ENCODE assay signal across 8 mouse cellular contexts in the genomic region with DNA sequence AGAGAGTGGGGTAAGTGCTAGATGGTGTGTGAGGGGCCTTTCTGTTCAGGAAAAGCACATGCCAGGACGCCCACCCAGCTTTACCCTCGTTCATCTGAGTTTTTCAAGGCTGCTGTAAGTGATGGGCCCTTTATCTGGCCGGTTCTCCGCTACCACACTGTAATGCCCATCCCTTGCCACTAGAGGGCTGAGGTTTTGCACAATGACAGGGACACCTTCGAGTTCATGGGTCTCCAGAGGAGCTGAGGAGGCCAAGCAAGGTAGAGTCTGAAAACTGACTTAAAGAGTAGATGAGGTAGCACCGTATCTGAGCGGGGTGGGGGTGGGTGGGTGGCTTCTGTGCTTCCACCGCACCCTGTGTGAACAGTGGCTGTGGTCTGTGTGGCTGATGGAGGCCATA. TPM values are rescaled to one million over a fixed set of nuclear protein-coding genes. Genes with fewer than 3 reads are reported as not detected.
DNase-seq lines count a peak whose midpoint lies in the region; ATAC-seq and TF ChIP-seq lines count a peak whose summit lies in the region.

No protein-coding gene starts in this region.

- ATAC-seq in intestine, embryonic 14.5 days (replicated peaks; ENCODE audit: low FRiP score, low TSS enrichment, low read depth) = 0 out of 2 replicates have a peak, but pooled peaks have one; percentile 32
- ATAC-seq in intestine, embryonic 15.5 days = no peak
- ATAC-seq in limb, embryonic 11.5 days (ENCODE audit: insufficient number of reproducible peaks, low FRiP score, low TSS enrichment, low read depth) = 0 out of 2 replicates have a peak, but pooled peaks have one; percentile 31
- ATAC-seq in midbrain, embryonic 13.5 days = peak; percentile 28; the same call in 1 of the 2 replicates
- no peak for ATAC-seq in stomach, postnatal 0 days (ENCODE audit: low FRiP score, low TSS enrichment)

- intact Hi-C loops in gastrocnemius, postnatal 14 days (cut with DNase I; ENCODE audit: low total_unique reads) = loop anchor here (5.0 to 10.0 kb wide), 2 partner anchors 105 to 168 kb away; no protein-coding TSS in a partner anchor

- H3K9ac ChIP-seq in intestine, embryonic 14.5 days (ENCODE audit: low read length) = no peak overlapping the region
- H3K9ac ChIP-seq in intestine, embryonic 15.5 days = no peak overlapping the region
- H3K9ac ChIP-seq in MEL (ENCODE audit: control insufficient read depth, low read depth, low read length, poor library complexity, severe bottlenecking) = no peak overlapping the region
- H3K9ac ChIP-seq in limb, embryonic 11.5 days (ENCODE audit: low read length) = no peak overlapping the region
- H3K9ac ChIP-seq in midbrain, embryonic 13.5 days (replicated peaks) = no peak overlapping the region
- H3K9ac ChIP-seq in stomach, postnatal 0 days (ENCODE audit: low read length) = no peak overlapping the region

- H3K27me3 ChIP-seq in intestine, embryonic 14.5 days (replicated peaks; ENCODE audit: control insufficient read depth, insufficient read depth, low read length) = no peaks in the 10 kb centered on the region
- H3K27me3 ChIP-seq in intestine, embryonic 15.5 days (replicated peaks) = no peaks in the 10 kb centered on the region
- H3K27me3 ChIP-seq in MEL (ENCODE audit: control insufficient read depth in 1 of 2, insufficient read depth in 2 of 2, low read length in 2 of 2) = no peaks in the 10 kb centered on the region
- no peaks in the 10 kb centered on the region for H3K27me3 ChIP-seq in limb, embryonic 11.5 days (ENCODE audit: control insufficient read depth, insufficient read depth, low read length)
- no peaks in the 10 kb centered on the region for H3K27me3 ChIP-seq in midbrain, embryonic 13.5 days
- no peaks in the 10 kb centered on the region for H3K27me3 ChIP-seq in stomach, postnatal 0 days (ENCODE audit: control insufficient read depth, insufficient read depth, low read length)

- peak; percentile 79 for DNase-seq in intestine, embryonic 14.5 days (ENCODE audit: low spot score)
- DNase-seq in MEL (ENCODE audit: low read depth, low spot score) = peak; percentile 61
- peak; percentile 70 for DNase-seq in cerebellum, adult 9-10 months
- peak; percentile 43 for DNase-seq in gastrocnemius, postnatal 14 days
- DNase-seq in limb, embryonic 11.5 days (ENCODE audit: low spot score) = peak; percentile 76
- peak; percentile 55 for DNase-seq in stomach, postnatal 0 days (ENCODE audit: low spot score)

- peak; percentile 56 for TF ChIP-seq RAD21 in MEL (IDR thresholded peaks at IDR 0.05; ENCODE audit: low read depth, low read length)

- no peaks in the 10 kb centered on the region for H3K36me3 ChIP-seq in intestine, embryonic 14.5 days (ENCODE audit: control insufficient read depth, insufficient read depth, low read length)
- H3K36me3 ChIP-seq in intestine, embryonic 15.5 days = no peaks in the 10 kb centered on the region
- H3K36me3 ChIP-seq in MEL (ENCODE audit: control insufficient read depth in 1 of 2, insufficient read depth in 2 of 2, low read length in 2 of 2) = no peaks in the 10 kb centered on the region
- no peaks in the 10 kb centered on the region for H3K36me3 ChIP-seq in limb, embryonic 11.5 days (ENCODE audit: control insufficient read depth, insufficient read depth, low read length)
- no peaks in the 10 kb centered on the region for H3K36me3 ChIP-seq in midbrain, embryonic 13.5 days
- no peaks in the 10 kb centered on the region for H3K36me3 ChIP-seq in stomach, postnatal 0 days (ENCODE audit: control insufficient read depth, insufficient read depth, low read length)

- TF ChIP-seq POLR2A in MEL (IDR thresholded peaks at IDR 0.05; ENCODE audit: control insufficient read depth in 1 of 2, insufficient read depth in 1 of 2, low read depth in 1 of 2, low read length in 2 of 2, poor library complexity in 1 of 2) = no peak

- no peak overlapping the region for H3K4me2 ChIP-seq in intestine, embryonic 14.5 days (ENCODE audit: low read length)
- H3K4me2 ChIP-seq in intestine, embryonic 15.5 days (replicated peaks) = no peak overlapping the region
- no peak overlapping the region for H3K4me2 ChIP-seq in limb, embryonic 11.5 days (ENCODE audit: low read depth, severe bottlenecking)
- no peak overlapping the region for H3K4me2 ChIP-seq in midbrain, embryonic 13.5 days (replicated peaks)
- H3K4me2 ChIP-seq in stomach, postnatal 0 days (replicated peaks; ENCODE audit: low read depth) = no peak overlapping the region

- H3K4me1 ChIP-seq in intestine, embryonic 14.5 days (replicated peaks; ENCODE audit: control insufficient read depth, insufficient read depth, low read length) = no peaks in the 10 kb centered on the region
- H3K4me1 ChIP-seq in intestine, embryonic 15.5 days (replicated peaks) = no peaks in the 10 kb centered on the region
- no peaks in the 10 kb centered on the region for H3K4me1 ChIP-seq in MEL (ENCODE audit: control insufficient read depth in 1 of 2, insufficient read depth in 2 of 2, low read length in 2 of 2)
- H3K4me1 ChIP-seq in limb, embryonic 11.5 days (ENCODE audit: control insufficient read depth, insufficient read depth, low read length) = peaks cover 8% of the 10 kb centered on the region; the same call in 1 of the 2 replicates
- H3K4me1 ChIP-seq in midbrain, embryonic 13.5 days (replicated peaks) = peaks cover 17% of the 10 kb centered on the region
- H3K4me1 ChIP-seq in stomach, postnatal 0 days (replicated peaks; ENCODE audit: control insufficient read depth, insufficient read depth) = no peaks in the 10 kb centered on the region

- TF ChIP-seq CTCF in MEL (IDR thresholded peaks at IDR 0.05 in 2 of 3, conservative IDR thresholded peaks at IDR 0.05 in 1 of 3; ENCODE audit: control insufficient read depth in 1 of 3, insufficient read depth in 1 of 3, low read depth in 2 of 3, low read length in 3 of 3, poor library complexity in 1 of 3, severe bottlenecking in 1 of 3) = peak; percentile 81 to 91 (median 85)
- peak; percentile 88 for TF ChIP-seq CTCF in stomach, postnatal 0 days (IDR thresholded peaks at IDR 0.05; ENCODE audit: low read depth)

- H3K9me3 ChIP-seq in intestine, embryonic 14.5 days (ENCODE audit: control insufficient read depth, low read length) = no peaks in the 10 kb centered on the region
- H3K9me3 ChIP-seq in intestine, embryonic 15.5 days = no peaks in the 10 kb centered on the region
- no peaks in the 10 kb centered on the region for H3K9me3 ChIP-seq in MEL (replicated peaks; ENCODE audit: insufficient read depth, low read length)
- no peaks in the 10 kb centered on the region for H3K9me3 ChIP-seq in limb, embryonic 11.5 days (ENCODE audit: control insufficient read depth, low read length)
- no peaks in the 10 kb centered on the region for H3K9me3 ChIP-seq in midbrain, embryonic 13.5 days
- H3K9me3 ChIP-seq in stomach, postnatal 0 days (ENCODE audit: control insufficient read depth, low read length) = no peaks in the 10 kb centered on the region

- H3K27ac ChIP-seq in intestine, embryonic 14.5 days (ENCODE audit: low read depth) = no peak overlapping the region
- H3K27ac ChIP-seq in intestine, embryonic 15.5 days = no peak overlapping the region
- no peak overlapping the region for H3K27ac ChIP-seq in MEL (ENCODE audit: control insufficient read depth, low read depth, low read length)
- H3K27ac ChIP-seq in limb, embryonic 11.5 days (replicated peaks; ENCODE audit: low read depth, low read length) = no peak overlapping the region
- no peak overlapping the region for H3K27ac ChIP-seq in midbrain, embryonic 13.5 days
- no peak overlapping the region for H3K27ac ChIP-seq in stomach, postnatal 0 days (replicated peaks)

- no peaks in the 10 kb centered on the region for H3K79me2 ChIP-seq in MEL (ENCODE audit: control insufficient read depth, insufficient read depth, low read length, poor library complexity)

- no peak for TF ChIP-seq EP300 in MEL (IDR thresholded peaks at IDR 0.05; ENCODE audit: low read depth in 1 of 2, low read length in 2 of 2)
- no peak for TF ChIP-seq EP300 in stomach, postnatal 0 days (optimal IDR thresholded peaks at IDR 0.05)

- WGBS in intestine, embryonic 14.5 days = 27% methylated on average over 8 of the region's 8 CpGs
- WGBS in intestine, embryonic 15.5 days = 25% methylated on average over 8 of the region's 8 CpGs
- 25% methylated on average over 8 of the region's 8 CpGs for WGBS in limb, embryonic 11.5 days
- WGBS in midbrain, embryonic 13.5 days = 29% methylated on average over 8 of the region's 8 CpGs
- 27% methylated on average over 8 of the region's 8 CpGs for WGBS in stomach, postnatal 0 days

- no peak overlapping the region for H3K4me3 ChIP-seq in intestine, embryonic 14.5 days (ENCODE audit: low read depth, low read length)
- no peak overlapping the region for H3K4me3 ChIP-seq in intestine, embryonic 15.5 days (replicated peaks)
- no peak overlapping the region for H3K4me3 ChIP-seq in MEL (ENCODE audit: control insufficient read depth in 1 of 2, insufficient read depth in 1 of 2, low read depth in 2 of 2, low read length in 2 of 2)
- H3K4me3 ChIP-seq in limb, embryonic 11.5 days (ENCODE audit: low read depth, low read length) = no peak overlapping the region
- no peak overlapping the region for H3K4me3 ChIP-seq in midbrain, embryonic 13.5 days (replicated peaks)
- no peak overlapping the region for H3K4me3 ChIP-seq in stomach, postnatal 0 days (ENCODE audit: low read depth, low read length)

TF ChIP-seq in MEL, 35 proteins besides CTCF, POLR2A, EP300 and RAD21:
- TF ChIP-seq SMC3 (IDR thresholded peaks at IDR 0.05; ENCODE audit: low read depth, low read length) (peak; percentile 79), RCOR1 (IDR thresholded peaks at IDR 0.05; ENCODE audit: low read depth, low read length) (no peak), ETS1 (IDR thresholded peaks at IDR 0.05; ENCODE audit: low read depth, low read length) (no peak), ZC3H11A (IDR thresholded peaks at IDR 0.05; ENCODE audit: low read depth, low read length) (peak; percentile 54)

RNA-seq across cellular contexts. Expression of a gene that starts 27.2 kb away (rescaled TPM):
- polyA plus RNA-seq in intestine, embryonic 14.5 days (2014; fragmentation: Nextera tagmentation; extraction: Ambion mirVana) = 0.31 and 0.41 TPM in 2 replicates
- polyA plus RNA-seq in intestine, embryonic 15.5 days (2015; fragmentation: Nextera tagmentation; extraction: Ambion mirVana) = 0.20 and 0.29 TPM in 2 replicates
- not detected in 2 replicates for total RNA-seq in MEL (2012; rRNA removed)
- polyA plus RNA-seq in MEL (2012; ENCODE audit: insufficient read depth in 1 of 2, insufficient read length in 2 of 2, low read depth in 1 of 2, low replicate concordance in 2 of 2, missing spikeins in 1 of 2) = not detected
- under 1 TPM in 1 of 2 experiments, not detected in 1; 0.10 TPM for total RNA-seq in gastrocnemius, postnatal 14 days (2021)
- 0.50 TPM in 1 of 2 replicates, not detected in the other for polyA plus RNA-seq in limb, embryonic 11.5 days (2014; fragmentation: Nextera tagmentation; extraction: Ambion mirVana)
- 2.6 and 3.8 TPM in 2 replicates for polyA plus RNA-seq in midbrain, embryonic 13.5 days (2015; fragmentation: Nextera tagmentation; extraction: Ambion mirVana)
- 0.27 and 0.31 TPM in 2 replicates for polyA plus RNA-seq in stomach, postnatal 0 days (2015; fragmentation: Nextera tagmentation; extraction: Ambion mirVana)

Comparison
In these comparisons a context has a peak if more than half of its experiments do, and no peak if none do; other contexts are left out.
1. ATAC-seq: peak in intestine, embryonic 14.5 days (single experiment), limb, embryonic 11.5 days (single experiment) and midbrain, embryonic 13.5 days (single experiment); none in intestine, embryonic 15.5 days (single experiment) and stomach, postnatal 0 days (single experiment).
2. Peak in every context shown above with its lines, with median percentiles within 50 percentile points of each other: DNase-seq.